In genomic region chr17:47208886-47209585, GRCm38 (mm10) we compare ENCODE assay signal across 19 mouse cellular contexts.
DNase-seq lines count a peak whose midpoint lies in the region; ATAC-seq and TF ChIP-seq lines count a peak whose summit lies in the region.
"Had no signal": no experiment of that assay in that cellular context is flagged by ENCODE, and none has a peak within 500 bp of the region (broad histone marks: within the 10 kb centered on the region; RNA-seq: fewer than 3 reads in every experiment).

No protein-coding gene starts in this region.

- H3K9ac ChIP-seq in midbrain, embryonic 15.5 days = no peak overlapping the region
- H3K9ac ChIP-seq: embryonic facial prominence, embryonic 15.5 days; heart, embryonic 13.5 days; hindbrain, embryonic 12.5 days had no signal

- H3K4me3 ChIP-seq in layer of hippocampus, adult 2 months = no peak overlapping the region
- no peak overlapping the region for H3K4me3 ChIP-seq in midbrain, embryonic 15.5 days
- H3K4me3 ChIP-seq: embryonic facial prominence, embryonic 15.5 days; erythroblast, embryonic 14.5 days; forebrain, embryonic 10.5 days; heart, embryonic 13.5 days; hindbrain, embryonic 12.5 days had no signal

- no peaks in the 10 kb centered on the region for H3K36me3 ChIP-seq in midbrain, embryonic 15.5 days (replicated peaks)
- H3K36me3 ChIP-seq: embryonic facial prominence, embryonic 15.5 days; heart, embryonic 13.5 days had no signal

- H3K27me3 ChIP-seq in midbrain, embryonic 15.5 days (replicated peaks) = no peaks in the 10 kb centered on the region
- H3K27me3 ChIP-seq: embryonic facial prominence, embryonic 15.5 days; heart, embryonic 13.5 days; hindbrain, embryonic 12.5 days had no signal

- peaks cover 5% of the 10 kb centered on the region; the same call in 1 of the 2 replicates for H3K4me1 ChIP-seq in midbrain, embryonic 15.5 days

- H3K9me3 ChIP-seq in midbrain, embryonic 15.5 days = no peaks in the 10 kb centered on the region
- H3K9me3 ChIP-seq: embryonic facial prominence, embryonic 15.5 days; forebrain, embryonic 10.5 days; heart, embryonic 13.5 days; hindbrain, embryonic 12.5 days had no signal

- whole genome bisulfite sequencing in midbrain, embryonic 15.5 days = 75% methylated on average over 16 of the region's 16 CpGs

- peak; percentile 72; the same call in 1 of the 2 replicates for ATAC-seq in midbrain, embryonic 15.5 days (replicated peaks)
- ATAC-seq: forebrain, embryonic 14.5 days had no signal

- TF ChIP-seq CTCF in layer of hippocampus, adult 2 months (conservative IDR thresholded peaks at IDR 0.05) = no peak

- H3K4me2 ChIP-seq in midbrain, embryonic 15.5 days = no peak overlapping the region
- H3K4me2 ChIP-seq: embryonic facial prominence, embryonic 15.5 days; heart, embryonic 13.5 days; hindbrain, embryonic 12.5 days had no signal

- peak overlapping the region; percentile 39; the same call in 1 of the 2 replicates for H3K27ac ChIP-seq in layer of hippocampus, adult 2 months
- 0 out of 2 replicates have a peak overlapping the region, but pooled peaks have one; percentile 17 for H3K27ac ChIP-seq in midbrain, embryonic 15.5 days
- H3K27ac ChIP-seq: embryonic facial prominence, embryonic 15.5 days; heart, embryonic 13.5 days; hindbrain, embryonic 12.5 days had no signal

- DNase-seq in layer of hippocampus, adult 2 months (ENCODE audit: low spot score in 2 of 2) = no peak
- no peak for DNase-seq in layer of hippocampus, postnatal 14 days (ENCODE audit: low spot score in 2 of 2)
- DNase-seq in adrenal gland, adult 2 months = peak; percentile 85
- peak; percentile 80 for DNase-seq in adrenal gland, postnatal 14 days
- no peak for DNase-seq in thymus, adult 18-20 months
- no peak for DNase-seq in left cerebral cortex, adult 11 months (ENCODE audit: low spot score)
- no peak for DNase-seq in cerebellum, postnatal 10 days
- DNase-seq: cerebellum, adult 18-20 months; cerebellum, adult 9-11 months; gastrocnemius, postnatal 36 days; heart, adult 11 months; heart, postnatal 4 days had no signal

Comparison
In these comparisons a context has a peak if more than half of its experiments do, and no peak if none do; other contexts are left out.
1. DNase-seq: peak in adrenal gland, adult 2 months (single experiment) and adrenal gland, postnatal 14 days (single experiment); none in layer of hippocampus, adult 2 months (0 of 2), layer of hippocampus, postnatal 14 days (0 of 2), thymus, adult 18-20 months (0 of 2), left cerebral cortex, adult 11 months (single experiment) and cerebellum, postnatal 10 days (0 of 2).